Mouse (Mus musculus) T-helper 17 cell (primary cell): Measurements from ENCODE around the gene Pitpnc1.

ENCODE experiments used
- in situ Hi-C, 2 experiments: fragments of 300-600 bp; cut with MboI, MseI; formaldehyde crosslinking; loops; 1 replicate in 1 of 2; 2 replicates in 1 of 2; pipeline ENCODE4 v1.15.1; 2025; ENCODE audit warnings: high pct_unique_total_duplicates in 2 of 2

Pitpnc1 gene

DNA sequence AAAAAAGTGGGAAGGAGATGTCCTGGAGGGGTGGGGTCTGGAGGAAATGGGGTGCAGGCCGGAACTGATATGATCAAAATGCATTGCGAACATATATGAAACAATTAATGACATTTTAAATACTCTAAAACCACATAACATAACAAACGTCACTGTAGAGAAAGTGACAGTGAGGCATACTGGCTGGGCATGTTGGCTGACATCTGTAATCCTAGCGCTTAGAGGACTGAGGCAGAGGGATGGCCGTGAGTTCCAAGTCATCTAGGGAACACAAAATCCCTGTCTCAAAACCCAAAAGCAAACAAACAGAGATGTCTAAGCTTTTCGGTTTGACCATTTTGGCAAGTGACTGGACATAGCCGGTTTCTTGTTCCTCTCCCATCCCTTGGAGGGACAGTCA, 59.7 kb downstream of the Pitpnc1 start:
- in situ Hi-C loops, result no loop called here

DNA sequence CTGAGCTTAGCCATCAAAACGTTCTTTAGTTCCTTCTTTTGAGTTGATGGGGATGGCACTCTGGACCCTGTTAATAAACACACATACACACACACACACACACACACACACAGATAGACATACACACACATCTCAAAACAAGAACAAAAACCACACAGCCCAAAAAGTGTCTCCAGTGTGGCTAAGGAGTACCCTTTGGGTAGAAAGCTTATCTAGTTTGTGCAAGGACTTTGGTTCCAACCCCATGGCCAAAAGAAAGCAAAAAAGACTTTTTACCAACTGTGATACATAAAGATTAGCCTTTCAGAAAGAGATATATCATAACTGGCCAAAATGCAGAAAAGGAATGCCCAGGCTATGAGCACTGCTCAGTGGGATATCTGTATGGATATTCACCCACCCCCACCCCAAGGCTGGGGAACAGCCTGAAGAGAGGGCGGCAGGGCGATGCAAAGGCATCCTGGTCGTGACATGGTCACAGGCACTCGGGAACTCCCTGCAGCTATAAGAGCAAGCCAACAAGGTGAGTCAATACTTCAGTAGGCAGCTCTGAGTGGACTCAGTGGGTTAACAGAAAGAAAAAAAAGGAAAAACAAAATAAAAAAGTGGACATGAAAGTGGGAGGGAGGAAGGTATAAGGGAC, 60.3 kb downstream of the Pitpnc1 start:
- in situ Hi-C loops, result no loop called here

DNA sequence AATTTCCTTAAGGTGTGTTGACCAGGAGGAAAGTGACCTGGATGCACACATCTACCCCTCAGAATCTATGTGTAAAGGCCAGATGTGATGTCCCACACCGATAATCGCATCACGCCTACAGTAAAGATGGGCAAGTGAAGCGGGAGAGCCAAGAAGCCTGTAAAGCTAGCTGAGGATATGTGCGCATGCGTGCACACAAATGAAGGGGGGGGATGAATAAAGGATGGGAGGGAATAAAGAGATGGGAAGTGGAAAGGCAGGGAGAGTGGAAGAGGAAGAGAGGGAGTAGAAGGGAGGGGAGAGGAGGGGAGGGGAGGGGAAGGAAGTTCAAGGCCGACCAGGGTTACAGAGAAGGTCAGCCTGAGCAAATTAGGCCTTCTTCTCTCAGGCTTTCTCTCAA, 61.6 kb downstream of the Pitpnc1 start:
- in situ Hi-C loops, result no loop called here

DNA sequence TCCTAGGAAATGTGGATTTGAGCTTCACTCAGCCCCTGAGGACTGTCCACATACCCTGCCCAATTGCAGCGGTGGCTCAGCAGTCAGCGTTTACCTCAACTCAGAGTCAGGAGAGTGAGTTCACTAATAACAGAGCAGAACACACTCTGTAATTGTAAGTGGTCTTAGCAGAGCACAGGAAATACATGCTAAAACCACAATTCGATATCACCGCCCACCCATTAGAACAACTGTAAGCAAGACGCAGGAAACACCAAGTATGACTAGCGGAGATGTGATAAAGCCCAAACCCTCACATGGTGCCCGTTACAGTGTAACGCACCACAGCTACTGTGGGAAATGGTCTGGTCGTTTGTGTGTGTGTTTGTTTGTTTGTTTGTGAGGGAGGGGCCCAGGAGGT, 62.8 kb downstream of the Pitpnc1 start:
- in situ Hi-C loops, result no loop called here

DNA sequence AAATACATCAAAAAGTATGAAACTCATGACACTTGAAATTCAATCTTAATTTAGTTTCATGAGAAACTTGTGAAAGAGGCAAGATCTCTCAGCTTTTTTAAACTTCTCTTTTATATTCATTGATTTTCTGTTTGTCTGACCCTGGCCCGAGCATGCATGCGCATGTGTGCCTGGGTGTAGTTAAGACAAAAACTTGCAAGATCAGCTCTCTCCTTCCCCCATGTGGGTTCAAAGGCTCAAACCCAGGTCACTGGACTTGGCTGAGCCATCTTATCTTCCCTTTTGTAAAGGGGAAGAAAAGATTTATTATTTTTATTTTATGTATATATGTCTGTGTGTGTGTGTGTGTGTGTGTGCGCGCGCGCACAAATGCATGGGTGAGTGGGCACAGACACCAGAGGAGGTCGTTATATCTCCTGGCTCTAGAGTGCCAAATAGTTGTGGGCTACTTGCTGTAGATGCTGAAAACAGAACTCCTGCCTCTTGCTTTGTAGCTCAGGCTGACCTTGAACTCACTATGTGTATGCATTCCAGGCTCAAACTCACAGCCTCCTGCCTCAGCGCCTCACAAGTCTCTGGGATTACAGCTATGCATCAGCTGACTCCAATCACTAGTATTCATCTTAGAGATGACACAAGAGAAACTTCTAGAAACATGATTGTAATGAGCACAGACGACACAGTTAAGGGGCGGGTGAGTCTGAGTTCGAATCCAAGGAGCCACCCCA, 64.7 kb downstream of the Pitpnc1 start:
- in situ Hi-C loops, result no loop called here

DNA sequence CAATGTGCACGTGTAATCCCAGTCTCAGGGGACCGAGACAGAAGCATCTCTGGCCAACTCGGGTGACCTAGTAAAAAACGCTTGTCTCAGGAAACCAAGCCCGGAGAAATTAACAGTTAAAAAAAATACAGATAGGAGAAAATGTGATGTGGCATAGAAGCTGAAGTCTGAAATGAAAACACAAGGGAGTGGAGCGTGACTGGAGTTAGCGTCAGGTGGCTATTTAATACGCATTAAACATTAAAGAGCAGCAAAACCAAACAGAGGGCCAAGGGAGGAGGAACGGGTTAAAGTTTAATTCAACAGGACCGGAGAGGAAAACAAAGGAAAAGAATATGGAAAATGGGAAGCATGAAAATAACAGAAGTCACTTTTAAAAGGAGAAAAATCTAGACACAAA, 67.2 kb downstream of the Pitpnc1 start:
- in situ Hi-C loops, result no loop called here

DNA sequence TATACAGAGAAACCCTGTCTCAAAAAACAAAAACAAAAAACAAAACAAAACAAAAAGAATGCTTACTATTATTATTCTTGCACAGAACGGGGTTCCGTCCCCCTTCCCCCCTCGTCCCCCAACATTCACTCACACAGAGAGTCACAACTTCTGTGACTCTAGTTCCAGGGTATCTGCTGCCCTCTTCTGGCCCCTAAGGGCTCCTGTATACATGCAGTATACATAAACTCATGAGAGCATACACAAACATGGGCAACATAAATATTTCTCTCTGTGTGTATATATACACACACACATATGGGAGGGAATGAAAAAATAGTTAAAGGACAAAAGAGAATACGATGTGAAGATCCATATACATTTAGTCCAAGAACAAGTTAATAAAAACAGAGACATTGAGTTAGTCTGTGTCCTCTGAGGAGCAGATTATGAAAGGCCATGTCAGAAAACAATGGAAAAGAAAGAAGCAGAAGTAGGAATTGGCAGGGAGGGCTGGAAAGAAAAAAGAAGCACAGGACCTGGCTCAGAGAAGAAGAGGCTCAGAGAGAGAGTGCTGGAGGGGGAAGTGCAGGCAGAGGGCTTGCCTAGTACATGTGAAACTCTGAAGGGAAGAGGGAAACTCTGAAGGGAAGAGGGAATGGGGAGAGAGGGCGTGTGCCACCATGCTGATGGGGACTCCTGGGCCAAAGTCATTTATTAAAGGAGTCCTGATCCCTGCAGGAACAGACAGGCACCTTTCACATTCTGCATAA, 68.5 kb downstream of the Pitpnc1 start:
- in situ Hi-C loops, result no loop called here

DNA sequence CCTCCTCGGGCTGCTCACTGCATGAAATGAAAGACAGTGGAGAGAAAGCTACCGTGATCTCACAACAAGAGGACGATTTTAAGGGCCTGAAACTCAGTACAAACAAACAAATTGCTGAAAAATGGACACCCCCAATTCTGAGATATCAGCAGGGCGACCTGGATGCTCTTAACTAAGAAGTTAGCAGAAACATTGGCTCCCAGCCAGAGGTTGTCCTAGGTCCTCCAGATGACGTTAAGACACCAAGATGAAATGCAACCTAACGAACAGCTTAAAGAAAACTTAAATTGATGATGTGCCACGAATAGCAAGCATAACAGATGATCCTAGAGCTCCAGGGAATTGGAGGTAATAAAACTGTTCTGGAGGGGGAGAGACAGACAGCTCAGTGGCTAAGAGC, 69.7 kb downstream of the Pitpnc1 start:
- in situ Hi-C loops, result no loop called here

DNA sequence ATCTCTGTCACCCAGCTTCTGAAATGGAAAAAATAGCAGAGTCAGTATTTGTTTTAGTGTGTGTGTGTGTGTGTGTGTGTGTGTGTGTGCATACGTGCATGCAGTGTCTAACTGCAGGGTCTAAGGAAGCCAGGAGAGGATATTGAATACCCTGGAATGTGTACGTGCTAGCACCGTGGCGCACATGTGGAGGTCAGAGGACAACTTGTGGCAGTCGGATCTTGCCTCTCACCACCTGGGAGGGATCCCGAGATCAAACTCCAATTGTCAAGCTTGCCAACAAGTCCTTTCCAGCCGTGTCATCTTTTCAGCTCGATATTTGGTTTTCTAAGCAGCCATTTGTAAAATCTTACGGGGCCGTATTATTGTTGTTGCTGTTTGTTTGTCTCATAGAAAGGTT, 70.5 kb downstream of the Pitpnc1 start:
- in situ Hi-C loops, result no loop called here

DNA sequence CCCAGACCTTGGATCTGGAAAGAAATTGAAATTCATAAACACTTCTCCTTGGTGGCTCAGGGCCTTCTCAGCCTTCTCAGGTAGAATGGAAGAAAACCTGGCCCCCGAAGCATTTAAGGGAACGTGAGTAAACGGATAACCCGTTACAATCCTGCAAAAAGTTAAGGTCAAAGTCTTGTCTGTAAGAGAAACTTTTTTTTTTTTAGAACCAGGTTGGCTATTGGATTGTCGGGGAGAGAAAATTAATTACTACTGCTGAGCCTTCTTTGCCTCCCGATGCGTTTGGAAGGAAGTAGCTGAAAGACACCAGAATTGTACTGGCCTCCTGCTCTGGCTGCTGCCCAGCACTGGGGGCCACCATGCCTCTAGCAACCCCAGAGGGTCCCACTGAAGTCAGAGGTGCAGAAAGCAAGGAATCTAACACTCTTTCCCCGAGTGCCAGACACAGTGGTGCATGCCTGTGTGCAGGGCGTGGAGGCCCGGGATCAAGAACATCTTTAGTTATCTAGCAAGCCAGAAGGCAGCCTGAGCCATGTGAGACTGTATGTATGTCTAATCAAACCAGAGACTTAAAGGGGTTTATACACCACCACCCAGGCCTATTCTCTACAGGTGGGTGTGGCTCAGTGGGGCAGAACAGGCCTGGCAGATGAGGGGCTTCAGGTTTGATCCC, 73.0 kb downstream of the Pitpnc1 start:
- in situ Hi-C loops, result loop anchor here in 1 of 2 experiments (5.0 kb wide), 1 partner anchor 40 kb away; no protein-coding TSS in a partner anchor

DNA sequence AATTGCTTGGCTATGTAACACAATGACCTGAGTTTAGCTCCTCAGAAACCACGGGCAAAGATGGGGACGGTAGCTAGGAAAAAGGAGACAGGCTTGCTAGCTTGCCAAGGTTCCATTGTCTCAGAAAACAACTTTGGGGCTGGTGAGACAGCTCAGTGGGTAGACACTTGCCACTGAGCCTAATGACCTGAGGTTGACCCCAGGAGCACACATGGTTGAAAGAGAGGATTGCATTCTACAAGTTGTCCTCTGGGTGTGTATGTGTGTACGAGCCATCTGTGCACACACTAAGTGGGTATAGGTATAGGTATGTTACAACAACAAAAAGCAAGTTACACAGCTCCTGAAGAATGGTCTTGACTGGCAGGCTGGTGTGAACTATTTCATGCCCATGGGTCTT, 76.3 kb downstream of the Pitpnc1 start:
- in situ Hi-C loops, result loop anchor here (5.0 kb wide), 1 partner anchor 78 kb away; the partner anchor contains the start of gene Pitpnc1 (in 2 of the 2)

DNA sequence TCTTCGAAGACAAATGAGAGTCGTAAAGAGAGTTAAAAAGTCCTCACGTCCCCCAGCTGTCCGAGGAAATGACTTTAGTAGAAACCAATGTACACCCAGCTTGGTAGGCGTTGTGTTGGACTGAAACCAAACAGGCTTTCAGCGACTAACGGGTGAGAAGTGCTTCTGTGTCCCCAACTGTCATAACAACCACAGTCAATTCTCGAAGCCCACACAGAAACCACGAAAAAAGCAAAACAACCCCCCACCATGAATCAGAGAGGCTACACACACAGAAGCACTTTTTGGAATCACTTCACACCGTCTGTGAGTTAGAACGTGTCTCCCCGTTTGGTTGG, 76.7 kb downstream of the Pitpnc1 start:
- in situ Hi-C loops, result loop anchor here (5.0 kb wide), 1 partner anchor 79 kb away; the partner anchor contains the start of gene Pitpnc1 (in 2 of the 2)

DNA sequence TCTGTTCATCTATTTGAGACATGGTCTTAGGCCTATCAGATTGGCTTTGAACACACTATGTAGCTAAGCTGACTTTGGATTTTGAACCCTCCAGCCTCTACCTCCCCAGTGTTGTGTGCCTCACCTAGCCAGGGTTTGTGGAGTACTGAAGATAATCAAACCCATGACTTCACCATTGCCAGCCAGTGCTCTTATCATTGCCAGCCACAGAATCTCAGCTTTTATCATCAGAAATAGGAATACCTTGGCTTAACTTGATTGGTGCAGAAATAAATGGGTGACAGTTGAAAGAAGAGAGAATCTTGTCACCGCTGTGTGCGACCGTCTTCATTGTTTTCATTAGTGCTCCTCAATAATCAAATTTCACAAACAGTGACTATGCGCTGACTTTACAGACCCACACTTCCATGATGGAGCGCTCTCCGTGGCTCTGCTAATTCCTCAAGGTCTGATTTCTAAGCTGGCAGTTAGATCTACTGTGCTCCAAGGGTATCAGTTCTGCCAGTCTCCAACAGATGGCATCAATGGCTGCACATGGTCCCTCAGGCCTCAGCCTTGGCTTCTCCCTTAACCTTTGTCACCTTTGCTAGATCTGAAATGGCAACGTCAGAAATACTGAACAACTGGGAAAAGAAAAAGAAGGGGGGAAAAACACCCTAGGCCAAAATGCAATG, 77.2 kb downstream of the Pitpnc1 start:
- in situ Hi-C loops, result loop anchor here (5.0 kb wide), 1 partner anchor 79 kb away; the partner anchor contains the start of gene Pitpnc1 (in 2 of the 2)

DNA sequence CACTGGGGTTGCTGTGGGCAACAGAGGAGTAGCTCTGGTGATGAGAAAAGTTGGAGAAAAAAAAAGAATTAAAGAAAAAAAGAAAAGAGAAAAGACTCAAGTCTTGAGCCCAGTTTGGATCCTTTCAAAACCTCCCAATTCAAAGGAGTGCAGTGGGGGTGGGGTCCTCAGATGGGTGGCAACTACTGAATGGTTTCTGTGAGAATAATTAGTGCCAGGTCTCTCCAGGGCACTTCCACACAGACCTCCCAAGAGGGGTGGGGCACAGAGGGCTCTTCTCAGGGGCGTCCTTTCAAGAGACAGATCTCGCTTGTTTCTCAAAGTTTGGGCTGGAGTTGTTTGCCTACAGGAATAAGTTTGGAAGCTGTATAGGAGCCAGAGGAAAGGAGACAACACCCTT, 80.0 kb downstream of the Pitpnc1 start:
- in situ Hi-C loops, result loop anchor here (5.0 kb wide), 1 partner anchor 82 kb away; the partner anchor contains the start of gene Pitpnc1 (in 2 of the 2)

DNA sequence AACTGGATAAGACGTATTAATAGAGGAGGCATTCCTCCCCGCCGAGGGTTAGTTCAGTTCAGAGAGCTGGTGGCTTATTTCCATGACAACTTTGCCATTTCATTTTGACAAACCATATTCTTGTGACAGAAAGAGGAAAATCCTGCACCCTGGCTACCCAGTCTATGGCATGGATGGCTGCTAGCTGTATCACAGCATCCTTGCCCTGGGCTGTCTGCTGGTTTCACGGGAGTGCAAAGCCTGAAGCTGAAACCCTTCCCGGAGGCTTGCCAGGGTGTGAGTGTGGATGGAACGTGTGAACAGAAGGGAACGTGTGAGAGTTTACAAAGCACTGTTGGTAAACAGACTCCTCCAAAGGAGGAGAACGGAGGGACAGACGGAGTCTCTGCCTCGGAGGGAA, 80.5 kb downstream of the Pitpnc1 start:
- in situ Hi-C loops, result loop anchor here (5.0 kb wide), 1 partner anchor 82 kb away; the partner anchor contains the start of gene Pitpnc1 (in 2 of the 2)

DNA sequence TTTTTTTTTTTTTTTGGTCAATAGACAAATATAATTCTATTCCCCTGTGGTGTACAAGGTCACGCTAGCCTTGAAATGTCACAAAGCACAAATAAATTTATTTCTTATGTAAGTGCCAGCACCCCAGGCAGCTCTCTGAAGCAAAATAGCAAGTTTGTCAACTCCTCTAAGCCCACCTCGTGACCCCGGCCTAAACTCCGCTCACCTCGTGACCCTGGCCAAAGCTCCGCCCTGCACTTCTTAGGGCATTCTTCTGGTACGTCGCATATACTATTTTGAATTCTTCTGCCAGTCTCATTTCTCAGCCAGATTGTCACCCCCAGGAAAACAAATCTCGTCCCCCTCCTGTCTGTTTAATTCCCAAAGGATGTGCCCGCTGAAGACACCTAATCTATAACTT, 84.0 kb downstream of the Pitpnc1 start:
- in situ Hi-C loops, result no loop called here

DNA sequence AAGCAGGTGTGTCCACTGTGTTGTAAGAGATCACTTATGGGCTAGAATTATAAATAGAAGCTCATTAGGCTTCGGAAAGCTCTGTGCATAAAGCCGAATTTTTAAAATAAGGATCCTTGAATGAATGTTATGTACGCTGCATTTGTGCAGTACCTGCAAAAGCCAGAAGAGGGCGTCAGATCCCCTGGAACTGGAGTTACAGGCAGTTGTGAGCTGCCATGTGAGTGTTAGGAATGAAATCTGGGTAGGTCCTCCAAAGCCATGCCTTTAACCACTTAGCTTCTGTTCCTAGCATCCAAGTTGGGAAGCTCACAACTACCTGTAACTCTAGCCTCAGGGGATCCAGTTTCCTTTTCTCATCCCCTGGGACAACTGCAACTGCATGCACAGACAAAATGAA, 85.2 kb downstream of the Pitpnc1 start:
- in situ Hi-C loops, result no loop called here

DNA sequence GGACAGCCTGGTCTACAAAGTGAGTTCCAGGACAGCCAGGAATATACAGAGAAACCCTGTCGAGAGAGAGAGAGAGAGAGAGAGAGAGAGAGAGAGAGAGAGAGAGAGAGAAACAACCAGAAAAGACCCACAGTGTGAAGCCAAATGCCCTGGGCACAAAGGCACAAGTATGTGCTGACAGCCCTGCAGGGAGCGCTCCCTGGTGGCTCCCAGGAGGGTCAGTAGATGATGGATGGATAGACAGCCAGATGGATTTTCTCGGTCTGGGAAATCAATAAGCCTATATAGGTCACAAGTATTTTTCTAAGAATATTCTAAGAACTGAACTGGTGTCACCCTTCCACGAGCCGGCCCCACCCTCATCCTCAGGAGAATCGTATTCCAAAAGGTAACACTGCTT, 86.5 kb downstream of the Pitpnc1 start:
- in situ Hi-C loops, result no loop called here

DNA sequence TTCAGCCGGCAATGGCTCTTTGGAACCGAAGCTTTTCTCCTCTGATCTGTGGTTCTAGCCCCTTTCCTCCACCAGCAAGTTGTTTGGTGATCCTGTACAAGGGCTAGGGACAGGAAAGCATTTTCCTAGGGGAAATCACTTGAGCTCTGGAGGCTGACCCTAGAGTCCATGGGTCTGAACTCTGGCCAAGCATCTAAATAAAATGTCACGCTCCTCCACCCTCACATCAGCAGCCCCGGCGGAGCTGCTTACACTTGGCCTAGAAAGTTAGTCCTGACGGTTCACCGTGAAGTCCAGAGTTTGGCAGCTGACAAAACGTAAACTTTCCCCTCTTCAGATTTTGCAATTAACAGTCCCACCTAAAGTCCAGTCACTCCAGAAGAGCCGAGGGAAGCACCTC, 90.5 kb downstream of the Pitpnc1 start:
- in situ Hi-C loops, result no loop called here

DNA sequence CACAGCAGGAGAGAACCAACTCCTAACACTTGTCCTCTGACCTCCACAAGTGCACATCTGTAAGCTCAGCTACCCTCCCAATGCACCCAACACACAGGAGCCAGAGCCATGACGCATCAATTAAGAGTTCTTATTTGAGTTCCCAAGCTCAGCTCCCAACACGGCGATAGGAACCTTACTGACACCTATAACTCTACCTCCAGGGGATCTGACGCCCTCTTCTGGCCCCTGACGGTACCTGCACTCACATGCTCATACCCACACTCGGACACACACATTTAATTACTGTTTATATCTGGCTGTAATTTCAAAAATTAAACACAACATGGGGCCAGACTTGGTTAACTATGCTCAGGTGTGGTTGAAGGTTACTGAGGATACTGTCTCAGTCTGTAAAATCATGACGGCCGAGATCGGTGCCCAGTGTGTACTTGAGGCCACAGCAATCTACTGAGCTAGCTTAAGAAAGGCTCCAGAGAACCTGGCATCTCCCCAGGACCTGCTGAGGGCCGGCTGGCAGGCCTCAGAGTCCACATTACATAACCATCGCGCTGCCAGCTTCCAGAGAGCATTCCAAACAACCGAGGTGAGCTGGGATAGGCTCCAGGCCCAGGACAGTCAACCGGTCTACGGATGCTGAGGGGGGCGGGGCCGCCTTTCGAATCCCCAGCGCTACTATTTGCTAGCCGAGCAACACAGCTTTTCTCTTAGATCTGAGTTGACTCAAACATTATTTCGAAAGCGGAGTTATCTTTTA, 91.2 kb downstream of the Pitpnc1 start:
- in situ Hi-C loops, result no loop called here
